Mouse (Mus musculus) E14TG2a.4 (cell line): ENCODE data around the gene Ndrg3.

Source experiments
- CTCF ChIP-seq: conservative IDR thresholded peaks from 2 replicates; pipeline ENCODE4 v1.5.1; 2014; ENCODE audit warnings: low read length
- NANOG ChIP-seq: IDR thresholded peaks from 2 replicates; pipeline ENCODE4 v1.6.1; 2014; ENCODE audit warnings: borderline replicate concordance, low read length, mixed read lengths
- POU5F1 ChIP-seq: IDR thresholded peaks from 2 replicates; pipeline ENCODE4 v1.6.1; 2014; ENCODE audit warnings: low read length, borderline replicate concordance

- TF ChIP-seq CTCF: no peak
- TF ChIP-seq POU5F1: no peak
- TF ChIP-seq NANOG: no peak
Observed at GRCm38 (mm10) chr2:156950816-156951215, 41.0 kb downstream of the Ndrg3 start.
